Mouse (Mus musculus) heart, adult 2 months (tissue): ENCODE data around the gene Lmbr1l.

Experiments
- CTCF ChIP-seq: fragments of 200-600 bp; IDR thresholded peaks from 2 replicates; pipeline ENCODE4 v1.8.1; 2022; ENCODE audit warnings: antibody characterized with exemption, mild to moderate bottlenecking, moderate library complexity
- POLR2A ChIP-seq: fragments of 200-500 bp; IDR thresholded peaks from 2 replicates; pipeline ENCODE4 v1.6.1; 2011; ENCODE audit warnings: mild to moderate bottlenecking, low read depth, low read length, control low read depth; ENCODE audit not compliant: insufficient read depth

- TF ChIP-seq POLR2A (no peak), CTCF (no peak)
Measured at GRCm38 (mm10) chr15:98947884-98948283, 29.9 kb upstream of the Lmbr1l start.
